Mouse (Mus musculus): Measurements from ENCODE around the gene Magohb. TPM values are rescaled to one million over a fixed set of nuclear protein-coding genes. Genes with fewer than 3 reads are reported as not detected.

The Magohb gene
- polyA plus RNA-seq (2012; rRNA removed), result 27.9 and 30.8 TPM in 2 replicates

DNA sequence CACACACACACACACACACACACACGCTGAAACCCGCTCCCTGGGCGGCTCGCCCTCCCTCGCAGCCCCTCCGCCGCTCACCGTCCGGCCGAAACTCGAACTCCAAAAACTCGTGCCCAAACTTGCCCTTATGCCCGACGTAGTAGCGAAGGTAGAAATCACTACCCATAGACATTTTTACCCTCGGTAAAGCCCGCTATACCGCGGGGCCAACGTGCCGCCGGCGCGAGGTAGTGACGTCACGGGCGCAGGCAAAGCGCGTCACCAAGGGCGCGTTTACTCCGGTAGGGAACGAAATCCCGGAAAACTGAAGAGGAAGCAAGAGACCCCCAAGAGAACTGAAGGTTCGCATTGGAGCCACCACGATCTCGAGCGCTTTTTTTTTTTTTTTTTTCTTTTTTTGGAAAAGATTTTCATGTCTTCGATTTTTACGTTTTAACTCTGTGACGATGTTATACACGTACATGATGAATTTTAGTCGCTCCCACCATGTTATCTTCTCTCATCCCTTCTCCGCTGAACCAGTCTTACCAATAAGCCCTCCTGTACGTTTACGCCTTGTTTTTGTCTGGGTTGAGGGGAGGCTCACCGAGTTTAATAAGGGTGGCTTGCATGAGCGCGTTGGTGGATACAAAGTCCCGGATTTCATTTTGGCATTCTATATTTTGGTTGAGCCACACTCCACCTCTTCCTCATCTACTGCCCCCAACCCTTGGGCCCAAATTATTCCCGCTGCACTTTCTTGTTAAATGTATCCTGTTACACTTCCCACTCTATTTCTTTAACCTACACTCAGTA, at the start of gene Magohb:
Gene Magohb, minus strand, starts transcription at position 254 of the 798 bp plus-strand sequence.

DNA sequence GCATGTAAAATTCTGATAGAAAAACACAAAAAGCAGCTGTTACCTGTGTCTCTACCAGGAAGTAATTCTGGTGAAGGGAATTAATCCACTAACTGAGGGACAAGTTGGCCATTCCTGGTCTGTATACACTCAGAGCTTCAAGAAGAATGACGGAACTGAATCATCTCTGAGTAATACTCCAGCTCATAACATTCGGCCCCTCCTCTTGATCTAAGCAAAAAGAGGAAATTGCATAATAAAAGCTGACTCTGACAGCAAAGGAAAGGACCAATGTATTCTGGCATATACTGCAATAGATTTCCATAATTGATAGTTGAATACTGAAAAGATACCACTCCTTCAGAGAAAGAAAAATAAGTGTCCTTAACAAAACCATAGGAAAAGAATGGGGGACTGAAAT, 45.8 kb downstream of the Magohb start, which contains the start of gene Klra2:
Gene Klra2, minus strand, starts transcription at position 157 of the 400 bp plus-strand sequence.

Other genes with a start within 250 kb of the Magohb start
- gene Klra2, start 45.9 kb downstream of the Magohb start, polyA plus RNA-seq (2012; rRNA removed), result 0.23 and 0.30 TPM in 2 replicates
- gene Styk1, start 60.4 kb upstream of the Magohb start, polyA plus RNA-seq (2012; rRNA removed), result 5.1 and 5.7 TPM in 2 replicates
- 122 and 125 TPM in 2 replicates for gene Ybx3, start 95.2 kb upstream of the Magohb start, polyA plus RNA-seq (2012; rRNA removed)
- not detected in 2 replicates for gene 5430401F13Rik, start 193.2 kb upstream of the Magohb start, polyA plus RNA-seq (2012; rRNA removed)
- not detected in 2 replicates for gene Gm6619, start 193.2 kb upstream of the Magohb start, polyA plus RNA-seq (2012; rRNA removed)